ENCODE assay signal across 8 mouse cellular contexts in genomic region chr6:88445661-88446060, GRCm38 (mm10). TPM values are rescaled to one million over a fixed set of nuclear protein-coding genes. Genes with fewer than 3 reads are reported as not detected.
DNase-seq lines count a peak whose midpoint lies in the region; ATAC-seq lines count a peak whose summit lies in the region.

No protein-coding gene starts in this region.

- H3K4me3 ChIP-seq in heart, embryonic 10.5 days, result peak overlapping the region; percentile 78
- H3K4me3 ChIP-seq in forebrain, embryonic 15.5 days, result peak overlapping the region; percentile 96

- peak overlapping the region; percentile 90 for H3K4me2 ChIP-seq in forebrain, embryonic 15.5 days (replicated peaks)

- H3K9ac ChIP-seq in forebrain, embryonic 15.5 days (replicated peaks), result peak overlapping the region; percentile 96

- H3K36me3 ChIP-seq in heart, embryonic 10.5 days, result no peaks in the 10 kb centered on the region
- no peaks in the 10 kb centered on the region for H3K36me3 ChIP-seq in forebrain, embryonic 15.5 days

- H3K9me3 ChIP-seq in heart, embryonic 10.5 days, result no peaks in the 10 kb centered on the region
- no peaks in the 10 kb centered on the region for H3K9me3 ChIP-seq in forebrain, embryonic 15.5 days

- ATAC-seq in CD4-positive, CD25-positive, alpha-beta regulatory T cell, adult 4 months, result peak; percentile 16
- no peak for ATAC-seq in forebrain, embryonic 15.5 days (replicated peaks)
- ATAC-seq in megakaryocyte progenitor cell, adult 5-6 weeks (replicated peaks; ENCODE audit: poor library complexity), result 0 out of 2 replicates have a peak, but pooled peaks have one; percentile 24

- peak overlapping the region; percentile 89 for H3K27ac ChIP-seq in heart, embryonic 10.5 days
- no peak overlapping the region for H3K27ac ChIP-seq in forebrain, embryonic 15.5 days (replicated peaks)

- peaks cover 18% of the 10 kb centered on the region; the same call in 1 of the 2 replicates for H3K27me3 ChIP-seq in heart, embryonic 10.5 days (ENCODE audit: insufficient read depth, poor library complexity, severe bottlenecking)
- H3K27me3 ChIP-seq in forebrain, embryonic 15.5 days, result no peaks in the 10 kb centered on the region

- WGBS in heart, embryonic 10.5 days, result 11% methylated on average over 5 of the region's 5 CpGs
- 16% methylated on average over 5 of the region's 5 CpGs for WGBS in forebrain, embryonic 15.5 days

- DNase-seq in heart, embryonic 10.5 days (ENCODE audit: low spot score), result no peak
- no peak for DNase-seq in heart, adult 8-10 months (ENCODE audit: low spot score)
- DNase-seq in cerebellum, postnatal 4 days (ENCODE audit: low spot score in 2 of 2), result no peak
- DNase-seq in cerebellum, adult 9-11 months, result no peak
- DNase-seq in right cerebral cortex, postnatal 25 days, result no peak

- H3K4me1 ChIP-seq in heart, embryonic 10.5 days, result peaks cover 19% of the 10 kb centered on the region
- H3K4me1 ChIP-seq in forebrain, embryonic 15.5 days, result peaks cover 10% of the 10 kb centered on the region

RNA-seq across cellular contexts. Expression of gene Eefsec, which starts 0.7 kb away (rescaled TPM):
- polyA plus RNA-seq in heart, embryonic 10.5 days (2016; fragmentation: Nextera tagmentation; extraction: Ambion mirVana), result 26.4 and 29.1 TPM in 2 replicates
- total RNA-seq in heart, adult 8-10 months (2022), result 1 to 10 TPM; 6.5 to 8.4 (median 7.7) TPM
- polyA plus RNA-seq in CD4-positive, CD25-positive, alpha-beta regulatory T cell, adult 4 months (2017; shearing (Covaris generic)), result 10 to 100 TPM; 30.4 to 42.0 TPM
- 32.7 and 34.1 TPM in 2 replicates for polyA plus RNA-seq in forebrain, embryonic 15.5 days (2015; fragmentation: Nextera tagmentation; extraction: Ambion mirVana)
- total RNA-seq in megakaryocyte progenitor cell, adult 5-6 weeks (2015), result 16.5 and 17.0 TPM in 2 replicates
- total RNA-seq in megakaryocyte progenitor cell, adult 5-6 weeks (2017), result 10.5 and 12.6 TPM in 2 replicates

RNA-seq across cellular contexts. Expression of gene Ruvbl1, which starts 19.5 kb away (rescaled TPM):
- 115 and 169 TPM in 2 replicates for polyA plus RNA-seq in heart, embryonic 10.5 days (2016; fragmentation: Nextera tagmentation; extraction: Ambion mirVana)
- total RNA-seq in heart, adult 8-10 months (2022), result 10 to 100 TPM; 14.2 to 19.8 (median 16.7) TPM
- 10 to 100 TPM; 62.1 to 85.0 TPM for polyA plus RNA-seq in CD4-positive, CD25-positive, alpha-beta regulatory T cell, adult 4 months (2017; shearing (Covaris generic))
- polyA plus RNA-seq in forebrain, embryonic 15.5 days (2015; fragmentation: Nextera tagmentation; extraction: Ambion mirVana), result 130 and 140 TPM in 2 replicates
- 87.3 and 97.4 TPM in 2 replicates for total RNA-seq in megakaryocyte progenitor cell, adult 5-6 weeks (2015)
- total RNA-seq in megakaryocyte progenitor cell, adult 5-6 weeks (2017), result 195 and 222 TPM in 2 replicates
